Mouse (Mus musculus) midbrain, embryonic 11.5 days (tissue): ENCODE results near the gene Zfr. TPM values are rescaled to one million over a fixed set of nuclear protein-coding genes. Genes with fewer than 3 reads are reported as not detected.

Experiments used
- ATAC-seq: fragments of 200-750 bp; cut with Nextera tagmentation; 2 replicates; pipeline ENCODE4 v1.8.0; 2017; ENCODE audit warnings: moderate TSS enrichment, moderate library complexity; ENCODE audit not compliant: low FRiP score
- DNase-seq: peaks from one replicate; pipeline ENCODE4 v3.0.0; 2015; ENCODE audit warnings: low spot score; ENCODE audit errors: missing footprints
- H3K27ac ChIP-seq: fragments of 300-500 bp; sonication (generic); 2 replicates; pipeline ENCODE4 v1.5.1; 2014; ENCODE audit warnings: low read depth, low read length
- H3K27me3 ChIP-seq: fragments of 300-500 bp; sonication (generic); 2 replicates; pipeline ENCODE4 v1.6.1; 2014; ENCODE audit warnings: mild to moderate bottlenecking, low read length, moderate library complexity, mixed read lengths; ENCODE audit not compliant: control insufficient read depth, insufficient read depth
- H3K36me3 ChIP-seq: fragments of 300-500 bp; sonication (generic); 2 replicates; pipeline ENCODE4 v1.6.1; 2014; ENCODE audit warnings: mild to moderate bottlenecking, low read length, moderate library complexity, mixed read lengths; ENCODE audit not compliant: control insufficient read depth, insufficient read depth
- H3K4me1 ChIP-seq: fragments of 300-500 bp; sonication (generic); 2 replicates; pipeline ENCODE4 v1.6.1; 2014; ENCODE audit warnings: low read length; ENCODE audit not compliant: control insufficient read depth, insufficient read depth
- H3K4me2 ChIP-seq: fragments of 300-500 bp; sonication (generic); 2 replicates; pipeline ENCODE4 v1.6.1; 2014; ENCODE audit warnings: mild to moderate bottlenecking, moderate library complexity
- H3K4me3 ChIP-seq: fragments of 300-500 bp; sonication (generic); 2 replicates; pipeline ENCODE4 v1.5.1; 2014; ENCODE audit warnings: low read depth, low read length
- H3K9ac ChIP-seq: fragments of 300-500 bp; sonication (generic); 2 replicates; pipeline ENCODE4 v1.6.1; 2014; ENCODE audit warnings: low read length
- H3K9me3 ChIP-seq: fragments of 300-500 bp; sonication (generic); 2 replicates; pipeline ENCODE4 v1.6.1; 2016; ENCODE audit warnings: low read length; ENCODE audit not compliant: control insufficient read depth
- WGBS: fragments of 180-500 bp; shearing (Covaris S2); extraction: QIAGEN DNeasy Blood & Tissue Kit; methylation state at CpG from one replicate; pipeline ENCODE4 v1.1.7; 2014; 5-methylcytosine and 5-hydroxymethylcytosine counted together
- polyA plus RNA-seq: library from polyadenylated mRNA; unstranded; fragments of >200 nt; fragmentation: Nextera tagmentation; extraction: Ambion mirVana; gene quantifications from 2 replicates; pipeline ENCODE4 v1.2.1, GENCODE M21; 2014

Gene Zfr
- polyA plus RNA-seq, 1 experiment from 2014 or later: 137 TPM

GRCm38 (mm10) chr15:12204319-12205159 is 86.9 kb downstream of the Zfr start, which contains the start of gene Mtmr12:
Mtmr12 (plus strand) TSS chr15:12205028.
- ATAC-seq (peak; percentile 98), DNase-seq (peak; percentile 100)
- under 1% methylated on average over 56 of the region's 58 CpGs for WGBS
- peak within 1 kb of the TSS; percentile 91 for H3K9ac ChIP-seq
- peaks cover 28% of the 10 kb centered on the region for H3K4me1 ChIP-seq
- no peaks in the 10 kb centered on the region for H3K27me3 ChIP-seq
- H3K27ac ChIP-seq: peak within 1 kb of the TSS; percentile 80
- H3K9me3 ChIP-seq: no peaks in the 10 kb centered on the region
- peak within 1 kb of the TSS; percentile 96 for H3K4me3 ChIP-seq
- H3K4me2 ChIP-seq: peak within 1 kb of the TSS; percentile 56
- no peaks in the 10 kb centered on the region for H3K36me3 ChIP-seq

GRCm38 (mm10) chr15:12205160-12205901 is 87.7 kb downstream of the Zfr start:
- under 1% methylated on average over 71 of the region's 73 CpGs for WGBS

GRCm38 (mm10) chr15:12205902-12206645 is 88.4 kb downstream of the Zfr start:
- Histone ChIP-seq H3K9me3 (no peaks in the 10 kb centered on the region), H3K27me3 (no peaks in the 10 kb centered on the region), H3K4me2 (peak overlapping the region; percentile 56), H3K4me3 (peak overlapping the region; percentile 96), H3K27ac (no peak overlapping the region), H3K9ac (peak overlapping the region; percentile 91), H3K4me1 (peaks cover 28% of the 10 kb centered on the region), H3K36me3 (no peaks in the 10 kb centered on the region)
- DNase-seq: no peak
- 44% methylated on average over 14 of the region's 14 CpGs for WGBS
- no peak for ATAC-seq

More at GRCm38 (mm10) chr15:12205160-12205901, 87.7 kb downstream of the Zfr start:
- peak overlapping the region; percentile 91 for H3K9ac ChIP-seq
- peak overlapping the region; percentile 96 for H3K4me3 ChIP-seq
- peaks cover 28% of the 10 kb centered on the region for H3K4me1 ChIP-seq
- no peaks in the 10 kb centered on the region for H3K27me3 ChIP-seq
- peak overlapping the region; percentile 56 for H3K4me2 ChIP-seq
- H3K27ac ChIP-seq: peak overlapping the region; percentile 80
- DNase-seq (peak; percentile 93), ATAC-seq (peak; percentile 87)
- H3K36me3 ChIP-seq: no peaks in the 10 kb centered on the region
- H3K9me3 ChIP-seq: no peaks in the 10 kb centered on the region

- H3K27me3 ChIP-seq: no peaks in the 10 kb centered on the region
- peaks cover 28% of the 10 kb centered on the region for H3K4me1 ChIP-seq
- H3K4me2 ChIP-seq: peak overlapping the region; percentile 18
- WGBS: 50% methylated on average over 7 of the region's 7 CpGs
- H3K36me3 ChIP-seq: no peaks in the 10 kb centered on the region
- DNase-seq (no peak), ATAC-seq (no peak)
- H3K9me3 ChIP-seq: no peaks in the 10 kb centered on the region
- H3K27ac ChIP-seq: no peak overlapping the region
- no peak overlapping the region for H3K9ac ChIP-seq
- no peak overlapping the region for H3K4me3 ChIP-seq
These were observed 89.1 kb downstream of the Zfr start for GRCm38 (mm10) chr15:12206646-12207222.

- no peak overlapping the region for H3K4me3 ChIP-seq
These were observed 90.0 kb downstream of the Zfr start for GRCm38 (mm10) chr15:12207556-12208090.

GRCm38 (mm10) chr15:12211577-12211976 is 93.9 kb downstream of the Zfr start:
- ATAC-seq (no peak), DNase-seq (no peak)
- H3K27ac ChIP-seq: no peak overlapping the region
- H3K36me3 ChIP-seq: no peaks in the 10 kb centered on the region
- H3K4me3 ChIP-seq: no peak overlapping the region
- no peaks in the 10 kb centered on the region for H3K27me3 ChIP-seq
- H3K9ac ChIP-seq: no peak overlapping the region
- no peak overlapping the region for H3K4me2 ChIP-seq
- H3K4me1 ChIP-seq: peaks cover 15% of the 10 kb centered on the region
- no peaks in the 10 kb centered on the region for H3K9me3 ChIP-seq
- 89% methylated on average over 8 of the region's 8 CpGs for WGBS

More at GRCm38 (mm10) chr15:12207556-12208090, 90.0 kb downstream of the Zfr start:
- no peak for DNase-seq
- Histone ChIP-seq H3K27ac (no peak overlapping the region), H3K36me3 (no peaks in the 10 kb centered on the region), H3K27me3 (no peaks in the 10 kb centered on the region), H3K9ac (no peak overlapping the region), H3K9me3 (no peaks in the 10 kb centered on the region), H3K4me1 (peaks cover 28% of the 10 kb centered on the region), H3K4me2 (peak overlapping the region; percentile 0; the same call in 1 of the 2 replicates)
- 81% methylated on average over 6 of the region's 6 CpGs for WGBS
- ATAC-seq: no peak

GRCm38 (mm10) chr15:12212266-12212665 is 94.6 kb downstream of the Zfr start:
- ATAC-seq (no peak), DNase-seq (no peak)
- H3K9me3 ChIP-seq: no peaks in the 10 kb centered on the region
- H3K36me3 ChIP-seq: no peaks in the 10 kb centered on the region
- H3K9ac ChIP-seq: no peak overlapping the region
- no peak overlapping the region for H3K4me3 ChIP-seq
- H3K27ac ChIP-seq: no peak overlapping the region
- no peak overlapping the region for H3K4me2 ChIP-seq
- 100% methylated on average over 1 of the region's 1 CpGs for WGBS
- H3K27me3 ChIP-seq: no peaks in the 10 kb centered on the region
- peaks cover 8% of the 10 kb centered on the region; the same call in 1 of the 2 replicates for H3K4me1 ChIP-seq
